Mouse (Mus musculus) mouse embryonic stem cell (cell line): ENCODE results near the gene Cep85l.

Source experiments
- in situ Hi-C, 2 experiments: fragments of 300-500 bp; cut with MboI; formaldehyde crosslinking; loops; 1 replicate in 1 of 2; 3 replicates in 1 of 2; pipeline ENCODE4 v1.14.3; 2019 to 2020; ENCODE audit warnings: low sequenced_read_pairs in 2 of 2, low pct_unique_long_range_greater_than_20kb in 1 of 2, mixed read lengths in 1 of 2; ENCODE audit not compliant: unreplicated experiment in 1 of 2

The Cep85l gene

GRCm38 (mm10) chr10:53306674-53307073, 73.1 kb downstream of the Cep85l start:
- in situ Hi-C loops: no loop called here

DNA sequence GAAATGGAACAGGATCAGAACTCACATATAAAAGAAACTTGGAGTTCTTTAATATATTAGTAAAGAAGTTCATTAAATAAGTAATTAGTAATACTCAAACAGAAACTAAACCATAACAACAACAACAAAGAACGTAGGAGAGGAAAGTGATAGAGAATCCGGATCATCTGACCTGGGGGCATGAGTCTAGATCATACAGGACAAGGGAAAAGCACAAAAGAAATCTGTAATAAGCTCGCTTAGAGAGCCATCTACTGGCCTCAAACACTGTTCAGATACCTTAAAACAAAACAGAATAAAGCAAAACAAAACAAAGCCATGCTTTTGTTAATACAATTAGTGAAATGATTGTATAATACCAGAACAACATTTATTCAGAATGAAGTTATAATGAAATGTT, 73.9 kb downstream of the Cep85l start:
- in situ Hi-C loops: no loop called here

GRCm38 (mm10) chr10:53285147-53285546, 94.6 kb downstream of the Cep85l start:
- in situ Hi-C loops: no loop called here

- in situ Hi-C loops: no loop called here
These were observed 107.5 kb downstream of the Cep85l start for GRCm38 (mm10) chr10:53272228-53272627.

DNA sequence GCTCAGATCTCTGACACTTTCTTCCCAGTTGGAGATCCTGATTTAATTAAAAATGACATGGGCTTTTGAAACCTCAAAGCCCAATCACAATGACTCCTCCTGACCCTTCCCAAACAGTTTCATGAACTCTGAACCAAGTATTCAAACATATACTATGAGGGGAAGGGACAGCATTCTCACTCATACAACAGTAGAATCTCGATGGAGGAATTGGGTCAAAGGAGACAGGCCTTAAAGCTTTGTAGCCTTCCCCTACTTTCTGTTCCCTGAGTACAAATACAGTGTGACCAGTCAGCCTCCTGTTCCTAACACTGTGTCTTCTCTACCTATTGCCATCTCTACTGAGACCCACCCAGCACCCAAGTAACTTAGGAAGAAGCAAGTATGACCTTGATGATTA, 117.7 kb downstream of the Cep85l start:
- in situ Hi-C loops: no loop called here

GRCm38 (mm10) chr10:53235381-53235780, 144.4 kb downstream of the Cep85l start:
- in situ Hi-C loops: no loop called here

DNA sequence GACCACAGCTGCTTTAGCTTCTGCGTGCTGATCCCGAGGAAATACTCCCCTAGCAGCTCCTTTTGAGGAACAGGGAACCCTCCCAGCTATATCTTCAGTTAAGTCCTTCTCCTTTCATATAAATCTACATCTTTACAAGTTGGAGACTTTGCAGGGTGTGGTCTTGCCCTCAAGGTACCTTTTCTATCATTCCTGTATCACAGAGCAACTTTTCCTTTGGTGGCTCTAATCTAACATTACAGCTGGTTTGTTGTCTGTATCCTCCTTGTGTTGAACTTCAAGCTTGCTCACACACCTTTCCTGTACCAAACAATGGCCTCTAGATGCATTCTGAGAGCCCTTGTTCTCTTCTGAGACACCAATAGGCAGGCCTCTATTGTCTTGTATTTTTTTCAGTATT, 145.1 kb downstream of the Cep85l start:
- in situ Hi-C loops: no loop called here

GRCm38 (mm10) chr10:53234086-53234613, 145.6 kb downstream of the Cep85l start:
- in situ Hi-C loops: no loop called here

GRCm38 (mm10) chr10:53230809-53231208, 148.9 kb downstream of the Cep85l start:
- in situ Hi-C loops: no loop called here

GRCm38 (mm10) chr10:53229190-53229589, 150.6 kb downstream of the Cep85l start:
- in situ Hi-C loops: no loop called here
